Mouse (Mus musculus) hematopoietic multipotent progenitor cell, adult 10-12 weeks (in vitro differentiated cells): Measurements from ENCODE around the gene Qsox2. TPM values are rescaled to one million over a fixed set of nuclear protein-coding genes. Genes with fewer than 3 reads are reported as not detected.

Experiments
- polyA plus RNA-seq: library from polyadenylated mRNA; stranded (reverse); fragments of >175 nt; gene quantifications from 2 replicates; pipeline ENCODE4 v1.2.3, GENCODE M21; 2012; ENCODE audit warnings: low replicate concordance

Gene Qsox2
- 4.6 and 5.8 TPM in 2 replicates for polyA plus RNA-seq

DNA sequence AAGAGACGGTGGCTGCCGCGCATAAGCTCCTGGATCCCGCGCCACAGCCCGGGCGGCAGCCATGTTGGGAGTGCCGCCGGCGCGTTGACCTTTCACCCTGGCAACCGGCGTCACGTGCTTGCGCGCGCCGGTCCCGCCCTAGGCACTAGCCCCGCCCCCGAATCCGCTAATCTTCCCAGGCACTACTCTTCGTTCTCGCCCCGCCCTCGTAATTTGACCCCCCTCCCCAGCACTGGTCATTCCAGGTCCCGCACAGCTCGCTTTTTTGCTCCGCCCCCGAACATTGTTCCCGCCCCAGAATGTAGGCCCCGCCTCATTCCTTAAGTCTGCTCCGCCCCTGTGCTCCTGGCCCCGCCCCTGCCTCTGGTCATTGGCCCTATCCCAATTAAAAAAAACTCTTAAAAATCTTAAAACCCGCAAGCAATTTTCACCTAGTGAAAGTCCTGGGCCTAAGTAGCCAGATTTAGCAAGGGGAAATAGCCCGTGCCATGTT is at the start of gene Qsox2:
Gene Qsox2 (minus strand): TSS at position 236 of the 493 bp plus-strand sequence.

DNA sequence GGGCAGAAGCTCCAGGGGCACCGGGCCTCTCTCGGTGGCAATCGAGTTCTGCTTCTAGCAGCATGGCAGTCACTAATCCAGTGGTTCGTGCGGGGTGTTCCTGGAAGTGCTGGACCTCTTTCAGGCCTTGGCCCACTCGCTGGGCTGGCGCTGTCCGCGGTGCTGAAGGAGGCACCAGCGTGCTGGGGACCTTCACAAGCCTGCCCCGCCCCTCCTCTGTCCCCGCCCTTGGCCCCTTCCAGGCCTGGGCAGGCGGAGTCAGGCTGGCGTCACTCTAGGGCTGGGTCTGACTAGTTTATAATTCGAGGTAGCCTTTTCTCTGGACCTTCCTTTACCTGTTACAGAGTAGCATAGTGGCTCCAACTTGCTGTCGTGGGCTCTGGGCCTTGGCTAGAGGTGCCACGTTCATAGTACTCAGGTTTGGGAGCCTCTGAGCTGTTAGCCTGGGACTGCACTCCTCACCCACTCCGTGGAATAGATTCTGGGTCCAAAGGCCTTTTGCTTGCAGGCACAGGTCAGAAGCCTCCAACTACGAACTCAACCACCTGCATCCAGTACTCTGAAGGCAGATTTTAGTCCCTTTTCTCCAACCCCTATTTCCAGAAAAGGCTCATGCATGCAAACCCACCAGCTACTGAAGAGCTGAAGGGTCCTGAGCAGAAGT is 29.1 kb downstream of the Qsox2 start, which contains the start of gene Lhx3:
Gene Lhx3 (minus strand): TSS at position 164 of the 664 bp plus-strand sequence.

Other genes starting within 250 kb of the Qsox2 start
- 50.6 and 120 TPM in 2 replicates for gene Ubac1, start 215.8 kb downstream of the Qsox2 start, polyA plus RNA-seq
- gene Nacc2, start 114.3 kb downstream of the Qsox2 start, polyA plus RNA-seq, result 11.9 and 23.0 TPM in 2 replicates
- gene Lhx3, start 29.2 kb downstream of the Qsox2 start, polyA plus RNA-seq, result not detected in 2 replicates
- not detected in 2 replicates for gene Ccdc187, start 57.0 kb upstream of the Qsox2 start, polyA plus RNA-seq
- 29.0 and 82.6 TPM in 2 replicates for gene Gpsm1, start 78.0 kb upstream of the Qsox2 start, polyA plus RNA-seq
- 14.9 and 19.2 TPM in 2 replicates for gene Dnlz, start 114.6 kb upstream of the Qsox2 start, polyA plus RNA-seq
- gene Card9, start 123.4 kb upstream of the Qsox2 start, polyA plus RNA-seq, result 22.5 and 86.0 TPM in 2 replicates
- 44.9 and 49.0 TPM in 2 replicates for gene Snapc4, start 143.1 kb upstream of the Qsox2 start, polyA plus RNA-seq
- gene Entr1, start 151.8 kb upstream of the Qsox2 start, polyA plus RNA-seq, result 76.2 and 135 TPM in 2 replicates
- 193 and 219 TPM in 2 replicates for gene Pmpca, start 151.8 kb upstream of the Qsox2 start, polyA plus RNA-seq
- gene Inpp5e, start 171.7 kb upstream of the Qsox2 start, polyA plus RNA-seq, result 20.0 and 21.3 TPM in 2 replicates
- 40.3 and 54.5 TPM in 2 replicates for gene Sec16a, start 207.7 kb upstream of the Qsox2 start, polyA plus RNA-seq